19 mouse cellular contexts compared by ENCODE assay signal in the genomic region with DNA sequence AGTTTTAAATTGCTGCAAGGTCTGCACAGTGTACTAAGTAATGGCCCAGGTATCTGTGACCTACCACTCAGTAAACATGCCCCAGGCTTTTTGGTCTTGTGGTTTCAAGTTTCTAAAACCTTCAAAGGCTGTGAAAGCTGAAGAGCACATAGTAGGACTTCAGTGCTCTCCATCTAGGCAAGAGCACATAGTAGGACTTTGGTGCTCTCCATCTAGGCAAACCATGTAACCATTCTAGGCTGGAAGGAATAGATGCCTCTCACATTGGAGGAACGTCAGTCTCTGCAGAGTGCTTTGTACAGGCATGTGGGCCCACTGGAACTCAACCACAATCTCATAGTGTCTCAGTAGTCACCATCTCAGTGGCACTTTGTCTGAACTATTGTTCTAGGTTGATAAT. TPM values are rescaled to one million over a fixed set of nuclear protein-coding genes. Genes with fewer than 3 reads are reported as not detected.
DNase-seq lines count a peak whose midpoint lies in the region; ATAC-seq and TF ChIP-seq lines count a peak whose summit lies in the region.
"Had no signal": no experiment of that assay in that cellular context is flagged by ENCODE, and none has a peak within 500 bp of the region (broad histone marks: within the 10 kb centered on the region; RNA-seq: fewer than 3 reads in every experiment).

No protein-coding gene starts in this region.

- no peaks in the 10 kb centered on the region for H3K9me3 ChIP-seq in hindbrain, embryonic 16.5 days (ENCODE audit: control insufficient read depth, low read length)
- H3K9me3 ChIP-seq in hindbrain, embryonic 10.5 days, result no peaks in the 10 kb centered on the region
- H3K9me3 ChIP-seq: embryonic facial prominence, embryonic 15.5 days; forebrain, embryonic 15.5 days; heart, embryonic 15.5 days; hindbrain, embryonic 15.5 days had no signal

- TF ChIP-seq CTCF in embryonic fibroblast, embryonic 13.5 days (IDR thresholded peaks at IDR 0.05; ENCODE audit: borderline replicate concordance, insufficient read depth, low read length), result no peak

- no peaks in the 10 kb centered on the region for H3K27me3 ChIP-seq in hindbrain, embryonic 16.5 days (replicated peaks; ENCODE audit: control insufficient read depth, insufficient read depth, low read length)
- H3K27me3 ChIP-seq in hindbrain, embryonic 10.5 days (ENCODE audit: insufficient read depth, poor library complexity, severe bottlenecking), result no peaks in the 10 kb centered on the region
- H3K27me3 ChIP-seq: embryonic facial prominence, embryonic 15.5 days; forebrain, embryonic 15.5 days; heart, embryonic 15.5 days; hindbrain, embryonic 15.5 days had no signal

- no peak overlapping the region for H3K9ac ChIP-seq in hindbrain, embryonic 16.5 days (ENCODE audit: low read depth, low read length)
- H3K9ac ChIP-seq: embryonic facial prominence, embryonic 15.5 days; forebrain, embryonic 15.5 days; heart, embryonic 15.5 days; hindbrain, embryonic 15.5 days had no signal

- DNase-seq in 3T3-L1 (ENCODE audit: low read depth, low spot score), result peak; percentile 25
- no peak for DNase-seq in T-cell, adult 2 months (ENCODE audit: low spot score)
- no peak for DNase-seq in frontal cortex, postnatal 14 days (ENCODE audit: low spot score in 2 of 2)
- no peak for DNase-seq in hindbrain, embryonic 10.5 days (ENCODE audit: low spot score)
- DNase-seq: adrenal gland, postnatal 10 days; cerebellum, adult 18-20 months; cerebellum, postnatal 10 days; embryo, embryonic 11 days; gastrocnemius, postnatal 14 days; heart, adult 2 months had no signal

- TF ChIP-seq POLR2A in embryonic fibroblast, embryonic 13.5 days (IDR thresholded peaks at IDR 0.05; ENCODE audit: low read depth, low read length), result no peak

- 100% methylated on average over 1 of the region's 1 CpGs for WGBS in macrophage (ENCODE audit: missing documents)
- 90% methylated on average over 1 of the region's 1 CpGs for WGBS in hindbrain, embryonic 16.5 days
- WGBS in hindbrain, embryonic 10.5 days, result 85% methylated on average over 1 of the region's 1 CpGs

- H3K79me2 ChIP-seq in macrophage (ENCODE audit: inconsistent target), result 0 out of 2 replicates have a peak, but pooled peaks cover 2% of the 10 kb centered on the region

- ATAC-seq in CD4-positive, CD25-positive, alpha-beta regulatory T cell, adult 4 months, result peak; percentile 21
- ATAC-seq in hindbrain, embryonic 16.5 days, result no peak
- ATAC-seq: forebrain, embryonic 15.5 days had no signal

- H3K4me3 ChIP-seq in embryonic fibroblast, embryonic 13.5 days (ENCODE audit: insufficient read depth, low read length), result no peak overlapping the region
- no peak overlapping the region for H3K4me3 ChIP-seq in macrophage (ENCODE audit: inconsistent target)
- no peak overlapping the region for H3K4me3 ChIP-seq in hindbrain, embryonic 16.5 days (ENCODE audit: low read length)
- no peak overlapping the region for H3K4me3 ChIP-seq in hindbrain, embryonic 10.5 days
- H3K4me3 ChIP-seq: embryonic facial prominence, embryonic 15.5 days; forebrain, embryonic 15.5 days; heart, adult 2 months; heart, embryonic 15.5 days; hindbrain, embryonic 15.5 days had no signal

- H3K27ac ChIP-seq in embryonic fibroblast, embryonic 13.5 days (ENCODE audit: insufficient read depth, low read length), result 0 out of 2 replicates have a peak overlapping the region, but pooled peaks have one; percentile 63
- peak overlapping the region; percentile 40 for H3K27ac ChIP-seq in macrophage
- no peak overlapping the region for H3K27ac ChIP-seq in hindbrain, embryonic 16.5 days (ENCODE audit: low read depth, low read length)
- H3K27ac ChIP-seq in hindbrain, embryonic 10.5 days, result no peak overlapping the region
- H3K27ac ChIP-seq: embryonic facial prominence, embryonic 15.5 days; forebrain, embryonic 15.5 days; heart, adult 2 months; heart, embryonic 15.5 days; hindbrain, embryonic 15.5 days had no signal

- H3K4me1 ChIP-seq in embryonic fibroblast, embryonic 13.5 days (ENCODE audit: control insufficient read depth, insufficient read depth, low read length), result peaks cover 8% of the 10 kb centered on the region
- no peaks in the 10 kb centered on the region for H3K4me1 ChIP-seq in hindbrain, embryonic 16.5 days (ENCODE audit: control insufficient read depth, insufficient read depth, low read depth, low read length)
- H3K4me1 ChIP-seq in hindbrain, embryonic 10.5 days (replicated peaks), result no peaks in the 10 kb centered on the region
- H3K4me1 ChIP-seq: embryonic facial prominence, embryonic 15.5 days; forebrain, embryonic 15.5 days; heart, embryonic 15.5 days; hindbrain, embryonic 15.5 days had no signal

- peaks cover 20% of the 10 kb centered on the region; the same call in 1 of the 2 replicates for H3K36me3 ChIP-seq in macrophage (ENCODE audit: inconsistent target)
- H3K36me3 ChIP-seq in hindbrain, embryonic 16.5 days (ENCODE audit: control insufficient read depth, insufficient read depth, low read length), result peaks cover 32% of the 10 kb centered on the region
- H3K36me3 ChIP-seq in hindbrain, embryonic 10.5 days, result peaks cover 61% of the 10 kb centered on the region

- no peak overlapping the region for H3K4me2 ChIP-seq in hindbrain, embryonic 16.5 days (ENCODE audit: low read length)
- H3K4me2 ChIP-seq: embryonic facial prominence, embryonic 15.5 days; forebrain, embryonic 15.5 days; heart, embryonic 11.5 days; heart, embryonic 15.5 days; hindbrain, embryonic 15.5 days had no signal

RNA-seq across cellular contexts. Expression of a gene that starts 8.4 kb away (rescaled TPM):
- polyA plus RNA-seq in CD4-positive, CD25-positive, alpha-beta regulatory T cell, adult 4 months (2017; shearing (Covaris generic)), result 100 to 1,000 TPM in 1 of 2 experiments, 10 to 100 TPM in 1; 99.8 to 108 TPM
- 0.86 and 0.94 TPM in 2 replicates for polyA plus RNA-seq in embryonic fibroblast, embryonic 13.5 days (2011; ENCODE audit: insufficient read length, low read depth, missing spikeins)
- total RNA-seq in macrophage (2018; cell fraction: chromatin; rRNA removed), result 1 to 10 TPM in 4 of 26 experiments, under 1 TPM in 10, not detected in 12; 0.53 to 1.4 (median 0.68) TPM
- total RNA-seq in macrophage (2018; cell fraction: cytosol; rRNA removed), result under 1 TPM in 9 of 26 experiments, not detected in 17; 0.07 to 0.19 (median 0.14) TPM
- 1 to 10 TPM in 2 of 26 experiments, under 1 TPM in 13, not detected in 11; 0.37 to 1.5 (median 0.61) TPM for total RNA-seq in macrophage (2018; cell fraction: nucleus; rRNA removed)
- polyA plus RNA-seq in macrophage (2018), result 0.25 TPM in 1 of 3 replicates, not detected in the others
- 0.58 and 0.70 TPM in 2 replicates for polyA plus RNA-seq in hindbrain, embryonic 16.5 days (2015; fragmentation: Nextera tagmentation; extraction: Ambion mirVana)
- 0.67 and 0.97 TPM in 2 replicates for polyA plus RNA-seq in hindbrain, embryonic 10.5 days (2016; fragmentation: Nextera tagmentation; extraction: Ambion mirVana)

RNA-seq across cellular contexts. Expression of a gene that starts 21.7 kb away (rescaled TPM):
- 100 to 1,000 TPM; 213 to 231 TPM for polyA plus RNA-seq in CD4-positive, CD25-positive, alpha-beta regulatory T cell, adult 4 months (2017; shearing (Covaris generic))
- polyA plus RNA-seq in embryonic fibroblast, embryonic 13.5 days (2011; ENCODE audit: insufficient read length, low read depth, missing spikeins), result 543 and 620 TPM in 2 replicates
- 100 to 1,000 TPM in 1 of 26 experiments, 10 to 100 TPM in 25; 16.2 to 117 (median 43.1) TPM for total RNA-seq in macrophage (2018; cell fraction: chromatin; rRNA removed)
- 100 to 1,000 TPM in 22 of 26 experiments, 10 to 100 TPM in 4; 80.0 to 191 (median 136) TPM for total RNA-seq in macrophage (2018; cell fraction: cytosol; rRNA removed)
- 100 to 1,000 TPM in 4 of 26 experiments, 10 to 100 TPM in 22; 31.6 to 143 (median 62.3) TPM for total RNA-seq in macrophage (2018; cell fraction: nucleus; rRNA removed)
- 135 to 176 TPM (median 151 TPM) in 3 replicates for polyA plus RNA-seq in macrophage (2018)
- 675 and 689 TPM in 2 replicates for polyA plus RNA-seq in hindbrain, embryonic 16.5 days (2015; fragmentation: Nextera tagmentation; extraction: Ambion mirVana)
- 600 and 645 TPM in 2 replicates for polyA plus RNA-seq in hindbrain, embryonic 10.5 days (2016; fragmentation: Nextera tagmentation; extraction: Ambion mirVana)

Comparison
In these comparisons a context has a peak if more than half of its experiments do, and no peak if none do; other contexts are left out.
1. H3K27ac ChIP-seq: peak in embryonic fibroblast, embryonic 13.5 days (single experiment) and macrophage (single experiment); none in hindbrain, embryonic 16.5 days (single experiment) and hindbrain, embryonic 10.5 days (single experiment).
2. RNA of a gene that starts 8.4 kb away (polyA plus RNA-seq): 99.8 to 108 TPM in CD4-positive, CD25-positive, alpha-beta regulatory T cell, adult 4 months; 0.67 to 0.97 TPM in hindbrain, embryonic 10.5 days, 0.86 to 0.94 TPM in embryonic fibroblast, embryonic 13.5 days, 0.58 to 0.70 TPM in hindbrain, embryonic 16.5 days and 0.25 TPM in macrophage; every median in the first group is over 10 times any median in the second.